Mouse (Mus musculus) adrenal gland, postnatal 14 days (tissue): ENCODE measurements around the gene Kdm4b. TPM values are rescaled to one million over a fixed set of nuclear protein-coding genes. Genes with fewer than 3 reads are reported as not detected.

Experiments used
- DNase-seq: peaks from one replicate; pipeline ENCODE4 v3.0.0; 2021; ENCODE audit warnings: mixed read lengths
- long read RNA-seq, 2 experiments: library from polyadenylated mRNA; stranded (forward); transcript quantifications; one replicate each; pipeline ENCODE4 v2.0.0; 2021
- total RNA-seq: library from RNA; stranded (reverse); gene quantifications from 2 replicates; pipeline ENCODE4 v1.2.3, GENCODE M21; 2021

Kdm4b gene
- 40.1 and 46.2 TPM in 2 replicates for total RNA-seq
- long read RNA-seq, experiment 1, full-length matches to known transcripts, result 12 of 64 reads
- long read RNA-seq, experiment 1, partial matches to known transcripts, result 17 of 64 reads
- long read RNA-seq, experiment 1, other reads (novel, unspliced or antisense), result 35 of 64 reads
- long read RNA-seq, experiment 2, full-length matches to known transcripts, result 9 of 55 reads
- long read RNA-seq, experiment 2, partial matches to known transcripts, result 14 of 55 reads
- long read RNA-seq, experiment 2, other reads (novel, unspliced or antisense), result 32 of 55 reads

GRCm38 (mm10) chr17:56325450-56326152, at the start of gene Kdm4b:
Kdm4b (plus strand) TSS chr17:56326062.
- DNase-seq, result peak; percentile 100

DNA sequence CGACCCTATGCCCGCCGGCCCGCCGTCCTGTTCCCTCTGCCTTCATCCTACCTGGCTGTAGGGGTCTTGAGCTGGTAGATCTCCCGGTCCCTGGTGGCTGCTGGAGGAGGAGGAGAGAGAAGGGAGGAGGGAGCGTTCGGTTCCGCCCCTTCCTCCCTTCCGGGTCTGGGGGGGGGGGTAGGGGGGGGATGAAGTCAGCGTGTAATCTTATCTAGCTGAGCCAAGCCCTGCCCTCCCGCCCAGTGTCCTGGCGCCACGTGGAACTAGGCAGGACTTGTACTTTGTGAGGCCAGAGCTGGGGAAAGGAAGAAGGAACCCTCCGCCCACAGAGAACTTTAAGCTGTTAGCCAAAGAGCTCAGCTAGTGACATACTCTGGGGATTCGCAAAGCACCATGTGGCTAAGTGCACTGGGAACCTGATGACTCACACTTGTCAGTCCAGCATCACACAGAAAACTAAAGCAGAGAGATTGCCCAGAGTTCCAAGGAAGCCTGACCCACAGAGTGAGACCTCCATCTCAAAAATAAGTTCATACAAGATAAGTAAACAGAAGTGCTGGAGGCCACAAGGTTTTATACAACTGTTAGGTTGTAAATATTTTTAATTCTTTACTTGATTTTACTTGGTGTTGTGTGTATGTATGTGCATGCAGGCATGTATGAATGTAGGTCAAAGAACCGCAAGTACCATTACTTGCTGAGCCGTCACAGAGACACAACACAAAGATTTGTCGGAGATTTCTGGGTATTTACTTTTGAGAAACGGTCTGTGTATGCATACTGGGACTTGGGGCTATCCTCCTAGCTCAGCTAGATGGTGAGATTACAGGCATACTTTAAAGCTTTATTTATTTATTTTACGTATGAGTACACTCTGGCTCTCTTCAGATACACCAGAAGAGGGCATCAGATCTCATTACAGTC, 49.0 kb upstream of the Kdm4b start, which contains the start of gene Ticam1:
Gene Ticam1, minus strand, starts transcription at position 144 of the 924 bp plus-strand sequence.
- peak; percentile 95 for DNase-seq

DNA sequence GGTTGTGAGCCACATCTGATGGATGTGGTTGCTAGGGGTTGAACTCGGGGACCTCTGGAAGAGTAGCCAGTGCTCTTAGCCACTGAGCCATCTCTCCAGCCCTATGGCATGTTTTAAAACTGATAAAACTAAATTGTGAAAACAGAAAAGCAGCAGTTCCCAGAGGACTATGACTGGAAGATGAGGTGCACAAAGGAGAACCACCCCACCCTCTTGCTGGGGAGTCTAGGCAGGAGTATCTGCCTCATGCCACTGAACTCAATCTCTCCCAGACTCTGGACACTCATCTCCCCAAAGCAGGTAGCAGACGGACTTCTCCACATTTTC, 48.3 kb upstream of the Kdm4b start:
- no peak for DNase-seq

GRCm38 (mm10) chr17:56278340-56278739, 47.5 kb upstream of the Kdm4b start:
- no peak for DNase-seq

DNA sequence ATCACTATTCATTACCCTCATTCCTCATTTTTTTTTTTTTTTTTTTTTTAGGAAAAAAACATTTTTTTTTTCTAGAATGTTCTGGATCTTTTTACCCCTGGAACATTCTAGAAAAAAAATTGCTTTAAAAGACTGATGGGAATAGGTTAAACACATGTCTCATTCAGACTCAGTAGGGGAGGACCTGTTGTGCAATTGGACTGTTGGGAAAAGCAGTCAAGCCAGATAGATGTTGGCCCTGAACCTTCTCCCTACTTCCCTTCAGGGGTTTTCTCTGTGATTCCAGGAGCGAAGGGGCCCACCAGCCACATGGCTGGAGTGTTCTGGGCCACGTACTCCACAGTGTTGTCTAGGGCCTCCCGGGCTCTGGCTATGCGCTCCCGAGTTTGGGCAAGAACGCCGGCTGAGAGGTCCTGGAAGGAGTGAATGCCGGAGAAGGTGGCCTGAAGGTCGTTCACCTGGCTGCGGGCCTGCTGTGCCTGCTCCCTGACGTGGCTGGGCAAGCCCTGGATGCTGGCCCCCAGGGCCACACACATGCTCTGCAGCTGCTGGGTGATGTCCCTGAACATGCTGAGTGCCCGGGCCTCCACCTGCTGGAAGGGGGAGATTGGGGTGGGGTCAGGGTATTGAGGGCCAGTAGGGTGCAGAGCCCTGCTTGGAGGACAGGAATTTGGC, 46.2 kb upstream of the Kdm4b start:
- peak; percentile 73 for DNase-seq

DNA sequence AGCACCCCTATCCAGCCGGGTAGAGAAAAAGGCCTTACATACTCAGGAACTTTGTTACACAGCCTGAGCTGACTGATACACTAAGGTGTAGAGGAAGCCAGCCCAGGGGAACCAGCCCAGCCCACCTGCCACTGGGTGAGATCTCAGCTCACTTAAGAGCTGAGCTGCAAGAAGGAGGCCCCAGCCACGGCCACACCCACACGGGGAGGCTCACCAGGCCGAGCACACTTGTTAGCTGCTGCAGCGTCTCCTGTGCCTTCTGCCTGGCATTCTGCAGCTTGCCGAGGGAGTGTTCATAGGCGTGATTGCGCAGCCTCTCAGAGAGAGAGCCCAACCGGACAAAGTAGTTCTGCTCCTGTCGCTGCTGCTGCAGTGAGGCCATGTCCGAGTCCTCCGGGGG, 44.7 kb upstream of the Kdm4b start:
- DNase-seq, result peak; percentile 40

GRCm38 (mm10) chr17:56282802-56283201, 43.1 kb upstream of the Kdm4b start:
- no peak for DNase-seq

DNA sequence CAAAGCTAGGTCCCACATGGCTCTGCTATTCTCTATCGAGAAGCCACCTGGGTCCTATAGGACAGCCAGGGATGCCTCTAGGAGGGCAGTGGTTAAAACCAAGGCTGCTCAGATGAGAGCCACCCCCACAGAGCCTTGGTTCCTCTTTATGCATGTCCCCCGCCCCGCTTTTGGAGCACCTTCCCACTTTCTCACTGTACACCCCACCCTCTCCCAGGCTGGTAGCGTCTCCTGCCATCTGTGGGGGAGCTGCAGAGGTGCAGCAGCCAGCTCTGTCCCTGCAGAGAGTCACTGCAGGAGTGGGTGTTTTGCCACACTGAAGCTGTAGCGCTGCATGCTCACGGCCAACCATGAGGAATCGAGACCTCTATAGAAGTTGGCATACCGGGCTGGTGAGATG, 42.5 kb upstream of the Kdm4b start:
- DNase-seq, result no peak

- DNase-seq, result no peak
Observed at GRCm38 (mm10) chr17:56285995-56286394, 39.9 kb upstream of the Kdm4b start.

- peak; percentile 85 for DNase-seq
Observed at GRCm38 (mm10) chr17:56287830-56288229, 38.0 kb upstream of the Kdm4b start.

DNA sequence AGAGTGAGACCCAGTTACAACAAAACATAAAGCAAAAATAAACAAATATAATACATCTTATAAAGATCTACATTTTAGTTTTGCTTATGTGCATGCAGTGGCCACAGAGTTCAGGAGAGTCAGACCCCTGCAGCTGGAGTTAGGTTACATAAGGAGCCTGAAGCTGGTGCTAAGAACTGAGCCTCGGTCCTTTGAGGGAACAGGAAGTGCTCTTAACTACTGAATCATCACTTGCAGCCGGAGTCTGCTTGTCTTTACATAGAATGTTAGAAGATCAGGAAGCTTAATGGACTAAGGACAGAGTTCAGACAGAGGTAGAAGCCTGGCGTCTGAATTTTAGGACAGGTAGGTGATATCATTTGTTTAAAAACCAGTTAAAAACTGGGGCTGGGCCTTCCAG, 37.0 kb upstream of the Kdm4b start:
- no peak for DNase-seq

- DNase-seq, result peak; percentile 72
Observed at GRCm38 (mm10) chr17:56289371-56290331, 36.2 kb upstream of the Kdm4b start.

DNA sequence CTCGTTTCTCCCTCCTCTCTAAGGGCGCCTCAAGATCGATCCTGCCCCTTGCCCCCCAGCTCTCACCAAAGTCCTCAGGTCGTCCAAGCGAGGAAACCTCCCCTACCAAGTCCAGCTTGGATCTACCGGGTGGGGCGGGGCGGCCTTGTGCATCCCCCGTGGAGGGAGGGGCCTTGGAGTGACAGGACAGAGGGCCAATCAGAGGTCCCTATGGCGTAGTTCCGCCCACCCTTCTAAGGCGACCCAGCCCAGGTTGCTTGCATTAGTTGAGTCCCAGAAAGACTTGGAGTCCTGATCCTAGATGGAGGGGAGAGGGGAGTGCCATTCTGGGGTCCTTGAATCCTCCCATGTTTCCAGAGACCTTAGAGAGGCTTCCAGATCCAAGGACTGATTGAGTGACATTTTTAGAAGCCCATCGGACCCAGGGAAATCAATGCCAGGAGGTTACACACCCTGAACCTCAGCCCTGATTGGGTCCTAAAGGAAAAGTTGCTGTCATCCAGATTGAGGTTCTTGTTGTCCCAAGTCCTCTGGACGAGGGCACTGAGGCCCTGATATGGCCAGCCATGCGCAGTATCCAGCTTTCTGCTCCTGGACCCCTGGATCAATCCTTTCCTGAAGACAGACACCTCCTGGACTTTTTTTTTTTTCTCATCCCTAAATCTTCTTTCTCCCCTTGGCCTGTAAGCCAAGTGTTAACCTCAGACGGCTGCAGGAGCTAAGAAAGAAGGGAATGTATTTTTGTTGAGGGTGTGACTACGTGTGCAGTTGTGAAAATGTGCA, 35.3 kb upstream of the Kdm4b start:
- peak; percentile 99 for DNase-seq

- peak; percentile 96 for DNase-seq
Observed at GRCm38 (mm10) chr17:56291171-56291511, 34.7 kb upstream of the Kdm4b start.

- no peak for DNase-seq
Observed at GRCm38 (mm10) chr17:56291826-56292475, 33.9 kb upstream of the Kdm4b start.

- peak; percentile 63 for DNase-seq
Observed at GRCm38 (mm10) chr17:56292531-56293222, 33.2 kb upstream of the Kdm4b start, which contains the start of gene Plin3. Plin3 (minus strand) TSS chr17:56292873.

DNA sequence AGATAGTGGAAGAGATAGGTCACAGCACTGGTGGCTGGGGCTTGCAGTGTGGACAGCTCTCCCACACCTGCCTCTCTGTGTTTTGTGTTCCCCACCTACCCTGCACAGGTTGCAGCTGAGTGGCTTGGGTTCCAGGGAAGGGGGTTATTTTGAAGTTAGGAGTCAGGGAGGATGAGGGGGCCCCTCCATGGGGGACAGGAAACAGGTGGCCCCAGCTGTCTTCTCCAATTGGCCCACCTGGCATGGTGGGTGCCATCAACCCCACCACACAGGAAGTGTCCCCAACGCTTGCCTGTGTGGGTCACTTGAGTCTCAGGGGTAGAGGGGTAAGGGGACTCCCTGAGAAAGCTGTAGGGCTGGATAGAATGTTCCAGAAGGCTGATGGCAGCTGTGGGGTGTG, 32.6 kb upstream of the Kdm4b start:
- DNase-seq, result no peak

DNA sequence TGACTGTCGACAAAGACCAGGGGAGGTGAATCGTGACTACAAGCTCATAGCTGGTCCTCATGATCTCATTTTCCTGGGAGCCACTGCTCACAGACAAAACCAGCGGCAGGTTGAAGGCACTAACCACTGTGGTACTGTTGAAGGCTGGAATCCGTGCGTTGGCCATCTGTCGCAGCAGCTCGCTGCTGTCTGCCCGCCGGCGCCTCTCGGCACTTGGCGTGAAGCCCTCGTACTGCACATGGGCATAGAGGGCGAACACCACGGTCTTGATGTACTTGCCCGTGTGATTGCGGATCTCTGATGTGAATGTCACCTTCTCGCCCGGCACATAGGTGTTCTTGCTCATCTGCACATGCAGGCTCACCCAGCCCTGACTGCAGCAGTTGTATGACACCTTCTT, 31.6 kb upstream of the Kdm4b start:
- no peak for DNase-seq

- no peak for DNase-seq
Observed at GRCm38 (mm10) chr17:56296201-56296600, 29.7 kb upstream of the Kdm4b start.
